Mouse (Mus musculus) megakaryocyte, embryonic 14.5 days (primary cell): Measurements from ENCODE around the gene Ang4.

Experiments
- FLI1 ChIP-seq: IDR thresholded peaks from 2 replicates; pipeline ENCODE4 v1.6.1; 2012; ENCODE audit warnings: low read length, inconsistent platforms, mixed read lengths
- GATA1 ChIP-seq: IDR thresholded peaks from 3 replicates; pipeline ENCODE4 v1.6.1; 2012; ENCODE audit warnings: mixed read lengths, low read length, inconsistent platforms, borderline replicate concordance

GRCm38 (mm10) chr14:51787061-51787460 is 13.7 kb upstream of the Ang4 start:
- TF ChIP-seq GATA1 (no peak), FLI1 (no peak)
